Mouse (Mus musculus) midbrain, postnatal 0 days (tissue): ENCODE measurements around the gene Bard1. TPM values are rescaled to one million over a fixed set of nuclear protein-coding genes. Genes with fewer than 3 reads are reported as not detected.

Experiments used
- ATAC-seq: fragments of 200-750 bp; cut with Nextera tagmentation; 2 replicates; pipeline ENCODE4 v1.8.0; 2017; ENCODE audit warnings: moderate number of reproducible peaks, mild to moderate bottlenecking, moderate TSS enrichment, moderate library complexity; ENCODE audit not compliant: low FRiP score
- DNase-seq: peaks from one replicate; pipeline ENCODE4 v3.0.0-alpha.2; 2015; ENCODE audit warnings: low spot score
- H3K27ac ChIP-seq: fragments of 300-500 bp; sonication (generic); 2 replicates; pipeline ENCODE4 v1.5.1; 2014; ENCODE audit warnings: low read depth, mild to moderate bottlenecking, low read length, mixed read lengths
- H3K27me3 ChIP-seq: fragments of 300-500 bp; sonication (generic); 2 replicates; pipeline ENCODE4 v1.6.1; 2014; ENCODE audit warnings: low read length, control low read depth, mixed read lengths; ENCODE audit not compliant: insufficient read depth
- H3K36me3 ChIP-seq: fragments of 300-500 bp; sonication (generic); 2 replicates; pipeline ENCODE4 v1.6.1; 2014; ENCODE audit warnings: low read length, control low read depth, mixed read lengths; ENCODE audit not compliant: insufficient read depth
- H3K4me1 ChIP-seq: fragments of 300-500 bp; sonication (generic); 2 replicates; pipeline ENCODE4 v1.6.1; 2014; ENCODE audit warnings: mild to moderate bottlenecking, control low read depth, antibody characterized with exemption, low read length, mixed read lengths; ENCODE audit not compliant: insufficient read depth
- H3K4me2 ChIP-seq: fragments of 300-500 bp; sonication (generic); 2 replicates; pipeline ENCODE4 v1.6.1; 2014; ENCODE audit warnings: low read depth, mild to moderate bottlenecking, low read length, mixed read lengths; ENCODE audit not compliant: poor library complexity, severe bottlenecking
- H3K4me3 ChIP-seq: fragments of 300-500 bp; sonication (generic); 2 replicates; pipeline ENCODE4 v1.5.1; 2014; ENCODE audit warnings: low read depth, mild to moderate bottlenecking, low read length, moderate library complexity
- H3K9ac ChIP-seq: fragments of 300-500 bp; sonication (generic); replicated peaks from 2 replicates; pipeline ENCODE4 v1.6.1; 2014; ENCODE audit warnings: mild to moderate bottlenecking, low read length, moderate library complexity, mixed read lengths; ENCODE audit not compliant: poor library complexity, severe bottlenecking
- H3K9me3 ChIP-seq: fragments of 300-500 bp; sonication (generic); 2 replicates; pipeline ENCODE4 v1.6.1; 2016; ENCODE audit warnings: low read length, control low read depth
- CTCF ChIP-seq: IDR thresholded peaks from 2 replicates; pipeline ENCODE4 v1.5.1; 2016; ENCODE audit warnings: antibody characterized with exemption, mild to moderate bottlenecking
- WGBS: fragments of 180-500 bp; shearing (Covaris S2); extraction: QIAGEN DNeasy Blood & Tissue Kit; methylation state at CpG from one replicate; pipeline ENCODE4 v1.1.7; 2014; 5-methylcytosine and 5-hydroxymethylcytosine counted together
- polyA plus RNA-seq: library from polyadenylated mRNA; unstranded; fragments of >200 nt; fragmentation: Nextera tagmentation; extraction: Ambion mirVana; gene quantifications from 2 replicates; pipeline ENCODE4 v1.2.1, GENCODE M21; 2015
- total RNA-seq: library from RNA; depleted of rRNA; stranded (reverse); fragments of >200 nt; gene quantifications from 2 replicates; pipeline ENCODE4 v1.2.3, GENCODE M21; 2014

The Bard1 gene
- total and polyA plus RNA-seq, 2 experiments from 2014 or later, result 0.37 to 1.8 TPM

GRCm38 (mm10) chr1:71099945-71100515 lies 2.9 kb downstream of the Bard1 start:
- WGBS, result 50% methylated on average over 3 of the region's 3 CpGs
- Histone ChIP-seq H3K4me1 (no peaks in the 10 kb centered on the region), H3K4me2 (no peak overlapping the region), H3K4me3 (no peak overlapping the region), H3K27ac (no peak overlapping the region), H3K9ac (no peak overlapping the region), H3K27me3 (no peaks in the 10 kb centered on the region), H3K9me3 (no peaks in the 10 kb centered on the region), H3K36me3 (no peaks in the 10 kb centered on the region)
- DNase-seq (no peak), ATAC-seq (no peak)
- TF ChIP-seq CTCF, result no peak

GRCm38 (mm10) chr1:71096031-71096430 lies 6.9 kb downstream of the Bard1 start:
- 86% methylated on average over 1 of the region's 1 CpGs for WGBS
- no peak for DNase-seq
- no peaks in the 10 kb centered on the region for H3K27me3 ChIP-seq
- no peak overlapping the region for H3K4me2 ChIP-seq
- no peak overlapping the region for H3K27ac ChIP-seq
- no peaks in the 10 kb centered on the region for H3K4me1 ChIP-seq
- H3K4me3 ChIP-seq, result no peak overlapping the region
- H3K9ac ChIP-seq, result no peak overlapping the region
- H3K36me3 ChIP-seq, result no peaks in the 10 kb centered on the region
- no peak for TF ChIP-seq CTCF
- no peak for ATAC-seq
- no peaks in the 10 kb centered on the region for H3K9me3 ChIP-seq

GRCm38 (mm10) chr1:71095211-71095805 lies 7.6 kb downstream of the Bard1 start:
- no peaks in the 10 kb centered on the region for H3K36me3 ChIP-seq
- H3K27me3 ChIP-seq, result no peaks in the 10 kb centered on the region
- ATAC-seq (no peak), DNase-seq (no peak)
- 94% methylated on average over 2 of the region's 2 CpGs for WGBS
- H3K4me1 ChIP-seq, result no peaks in the 10 kb centered on the region
- H3K9ac ChIP-seq, result no peak overlapping the region
- H3K4me2 ChIP-seq, result no peak overlapping the region
- no peak for TF ChIP-seq CTCF
- H3K27ac ChIP-seq, result no peak overlapping the region
- no peak overlapping the region for H3K4me3 ChIP-seq
- no peaks in the 10 kb centered on the region for H3K9me3 ChIP-seq

GRCm38 (mm10) chr1:71075651-71076050 lies 27.3 kb downstream of the Bard1 start:
- Histone ChIP-seq H3K9me3 (no peaks in the 10 kb centered on the region), H3K9ac (no peak overlapping the region), H3K4me2 (no peak overlapping the region), H3K27me3 (no peaks in the 10 kb centered on the region), H3K27ac (no peak overlapping the region), H3K36me3 (no peaks in the 10 kb centered on the region), H3K4me1 (no peaks in the 10 kb centered on the region), H3K4me3 (no peak overlapping the region)
- DNase-seq (no peak), ATAC-seq (no peak)
- 72% methylated on average over 3 of the region's 3 CpGs for WGBS
- no peak for TF ChIP-seq CTCF

- Histone ChIP-seq H3K9ac (no peak overlapping the region), H3K27ac (no peak overlapping the region), H3K9me3 (no peaks in the 10 kb centered on the region), H3K36me3 (no peaks in the 10 kb centered on the region), H3K4me2 (no peak overlapping the region), H3K4me3 (no peak overlapping the region), H3K27me3 (no peaks in the 10 kb centered on the region), H3K4me1 (no peaks in the 10 kb centered on the region)
- ATAC-seq (no peak), DNase-seq (no peak)
- TF ChIP-seq CTCF, result no peak
Observed at GRCm38 (mm10) chr1:71070771-71071170, 32.2 kb downstream of the Bard1 start.

GRCm38 (mm10) chr1:71068728-71069304 lies 34.1 kb downstream of the Bard1 start:
- H3K4me2 ChIP-seq, result no peak overlapping the region
- no peaks in the 10 kb centered on the region for H3K36me3 ChIP-seq
- no peak overlapping the region for H3K27ac ChIP-seq
- H3K9me3 ChIP-seq, result no peaks in the 10 kb centered on the region
- DNase-seq (no peak), ATAC-seq (no peak)
- H3K9ac ChIP-seq, result no peak overlapping the region
- no peak overlapping the region for H3K4me3 ChIP-seq
- no peaks in the 10 kb centered on the region for H3K4me1 ChIP-seq
- no peaks in the 10 kb centered on the region for H3K27me3 ChIP-seq
- TF ChIP-seq CTCF, result no peak
- WGBS, result 86% methylated on average over 3 of the region's 3 CpGs
